Mouse (Mus musculus) urinary bladder, postnatal 4 days (tissue): ENCODE results near the gene Wasf3.
"Not testable (repeated sequence)": the region's sequence is repeated elsewhere in the genome, so short reads cannot be mapped to it uniquely, and the experiment has no call there.

Source experiments
- DNase-seq, 2 experiments: peaks; one replicate each; pipeline ENCODE4 v3.0.0; 2021 to 2022; ENCODE audit warnings: low spot score in 2 of 2

The Wasf3 gene

GRCm38 (mm10) chr5:146401012-146401411 lies 16.2 kb downstream of the Wasf3 start:
- DNase-seq, result not testable (repeated sequence)

GRCm38 (mm10) chr5:146402311-146402710 lies 17.5 kb downstream of the Wasf3 start:
- DNase-seq, result no peak

GRCm38 (mm10) chr5:146403923-146404322 lies 19.1 kb downstream of the Wasf3 start:
- no peak for DNase-seq

GRCm38 (mm10) chr5:146406133-146406532 lies 21.3 kb downstream of the Wasf3 start:
- DNase-seq, result no peak

- no peak for DNase-seq
Observed at GRCm38 (mm10) chr5:146407791-146408190, 23.0 kb downstream of the Wasf3 start.

GRCm38 (mm10) chr5:146408604-146409003 lies 23.8 kb downstream of the Wasf3 start:
- no peak for DNase-seq

- DNase-seq, result no peak
Observed at GRCm38 (mm10) chr5:146410821-146411220, 26.0 kb downstream of the Wasf3 start.

- no peak for DNase-seq
Observed at GRCm38 (mm10) chr5:146412743-146413430, 28.1 kb downstream of the Wasf3 start.

- DNase-seq, result no peak
Observed at GRCm38 (mm10) chr5:146414611-146415010, 29.8 kb downstream of the Wasf3 start.

GRCm38 (mm10) chr5:146415218-146415617 lies 30.4 kb downstream of the Wasf3 start:
- peak in 1 of 2 experiments; percentile 14 for DNase-seq

GRCm38 (mm10) chr5:146416331-146417110 lies 31.7 kb downstream of the Wasf3 start:
- no peak for DNase-seq

- no peak for DNase-seq
Observed at GRCm38 (mm10) chr5:146418092-146418491, 33.3 kb downstream of the Wasf3 start.

GRCm38 (mm10) chr5:146420081-146420480 lies 35.3 kb downstream of the Wasf3 start:
- DNase-seq, result no peak

- peak; percentile 14 to 49 for DNase-seq
Observed at GRCm38 (mm10) chr5:146424711-146425326, 40.0 kb downstream of the Wasf3 start.

- DNase-seq, result peak; percentile 9 to 23
Observed at GRCm38 (mm10) chr5:146425656-146426055, 40.9 kb downstream of the Wasf3 start.

GRCm38 (mm10) chr5:146428109-146428508 lies 43.3 kb downstream of the Wasf3 start:
- peak in 1 of 2 experiments; percentile 10 for DNase-seq

GRCm38 (mm10) chr5:146431821-146432220 lies 47.0 kb downstream of the Wasf3 start:
- DNase-seq, result no peak

- DNase-seq, result peak in 1 of 2 experiments; percentile 8
Observed at GRCm38 (mm10) chr5:146432476-146432875, 47.7 kb downstream of the Wasf3 start.

GRCm38 (mm10) chr5:146435316-146435715 lies 50.5 kb downstream of the Wasf3 start:
- DNase-seq, result no peak

GRCm38 (mm10) chr5:146436796-146437195 lies 52.0 kb downstream of the Wasf3 start:
- DNase-seq, result peak in 1 of 2 experiments; percentile 15

GRCm38 (mm10) chr5:146439152-146439781 lies 54.5 kb downstream of the Wasf3 start:
- DNase-seq, result peak in 1 of 2 experiments; percentile 2

- peak in 1 of 2 experiments; percentile 8 for DNase-seq
Observed at GRCm38 (mm10) chr5:146440273-146440672, 55.5 kb downstream of the Wasf3 start.
